Comparison of ENCODE assay signal across 8 mouse cellular contexts in genomic region chr19:46499836-46500580, GRCm38 (mm10). TPM values are rescaled to one million over a fixed set of nuclear protein-coding genes. Genes with fewer than 3 reads are reported as not detected.
DNase-seq lines count a peak whose midpoint lies in the region; ATAC-seq lines count a peak whose summit lies in the region.

No protein-coding gene starts in this region.

- peak; percentile 84 for ATAC-seq in hindbrain, embryonic 12.5 days (ENCODE audit: low FRiP score)

- peak; percentile 100 for DNase-seq in NIH3T3 (ENCODE audit: low read depth)
- DNase-seq in cerebellum, postnatal 10 days, result peak; percentile 99
- peak; percentile 97 to 99 for DNase-seq in frontal cortex, postnatal 10 days (ENCODE audit: low spot score in 2 of 2)
- peak; percentile 90 to 99 for DNase-seq in layer of hippocampus, postnatal 14 days (ENCODE audit: low spot score in 2 of 2)
- DNase-seq in lung, postnatal 14 days, result peak; percentile 98
- peak; percentile 97 for DNase-seq in retina, adult 2 months (ENCODE audit: low read depth, low spot score)
- peak; percentile 94 to 98 for DNase-seq in thymus, postnatal 36 days

- 1% methylated on average over 49 of the region's 52 CpGs for WGBS in hindbrain, embryonic 12.5 days

- H3K36me3 ChIP-seq in hindbrain, embryonic 12.5 days, result no peaks in the 10 kb centered on the region

- peaks cover 12% of the 10 kb centered on the region for H3K4me1 ChIP-seq in hindbrain, embryonic 12.5 days

- H3K9ac ChIP-seq in hindbrain, embryonic 12.5 days, result peak overlapping the region; percentile 99

- peak overlapping the region; percentile 99 for H3K27ac ChIP-seq in hindbrain, embryonic 12.5 days

- H3K4me3 ChIP-seq in hindbrain, embryonic 12.5 days, result peak overlapping the region; percentile 94

- peak overlapping the region; percentile 86 for H3K4me2 ChIP-seq in hindbrain, embryonic 12.5 days (replicated peaks)

- no peaks in the 10 kb centered on the region for H3K9me3 ChIP-seq in hindbrain, embryonic 12.5 days (replicated peaks)

- no peaks in the 10 kb centered on the region for H3K27me3 ChIP-seq in hindbrain, embryonic 12.5 days

RNA-seq across cellular contexts. Expression of gene Trim8, which starts 1.5 kb away (rescaled TPM):
- polyA plus RNA-seq in hindbrain, embryonic 12.5 days (2016; fragmentation: Nextera tagmentation; extraction: Ambion mirVana), result 41.8 and 44.7 TPM in 2 replicates
- total RNA-seq in layer of hippocampus, postnatal 14 days (2021), result 100 to 1,000 TPM in 1 of 2 experiments, 10 to 100 TPM in 1; 98.9 to 110 TPM

Comparison
In these comparisons a context has a peak if more than half of its experiments do, and no peak if none do; other contexts are left out.
1. Peak in every context shown above with its lines: DNase-seq, ATAC-seq, H3K4me3 ChIP-seq and H3K27ac ChIP-seq.